8 mouse cellular contexts compared by ENCODE assay signal in genomic region chr19:8803204-8803780, GRCm38 (mm10). TPM values are rescaled to one million over a fixed set of nuclear protein-coding genes. Genes with fewer than 3 reads are reported as not detected.
DNase-seq lines count a peak whose midpoint lies in the region; ATAC-seq and TF ChIP-seq lines count a peak whose summit lies in the region.

No protein-coding gene starts in this region.

- peak overlapping the region; percentile 88 for H3K4me2 ChIP-seq in heart, embryonic 11.5 days
- peak overlapping the region; percentile 45; the same call in 1 of the 2 replicates for H3K4me2 ChIP-seq in hindbrain, embryonic 11.5 days (replicated peaks; ENCODE audit: low read depth, low read length)

- no peak overlapping the region for H3K9ac ChIP-seq in heart, embryonic 11.5 days (ENCODE audit: low read depth, low read length)
- no peak overlapping the region for H3K9ac ChIP-seq in hindbrain, embryonic 11.5 days (ENCODE audit: low read depth, low read length)

- H3K4me1 ChIP-seq in heart, embryonic 11.5 days (ENCODE audit: control insufficient read depth, insufficient read depth, low read length): peaks cover 3% of the 10 kb centered on the region; the same call in 1 of the 2 replicates
- peaks cover 62% of the 10 kb centered on the region for H3K4me1 ChIP-seq in E14TG2a.4 (replicated peaks; ENCODE audit: low read depth, low read length)
- H3K4me1 ChIP-seq in hindbrain, embryonic 11.5 days (replicated peaks; ENCODE audit: control insufficient read depth, insufficient read depth, low read length): no peaks in the 10 kb centered on the region
- peaks cover 22% of the 10 kb centered on the region for H3K4me1 ChIP-seq in midbrain, embryonic 10.5 days

- H3K9me3 ChIP-seq in heart, embryonic 11.5 days (replicated peaks; ENCODE audit: control insufficient read depth, low read length): no peaks in the 10 kb centered on the region
- no peaks in the 10 kb centered on the region for H3K9me3 ChIP-seq in E14TG2a.4 (ENCODE audit: low read length)
- no peaks in the 10 kb centered on the region for H3K9me3 ChIP-seq in hindbrain, embryonic 11.5 days (ENCODE audit: control insufficient read depth, low read length)
- H3K9me3 ChIP-seq in midbrain, embryonic 10.5 days (replicated peaks): no peaks in the 10 kb centered on the region

- peaks cover 4% of the 10 kb centered on the region for H3K36me3 ChIP-seq in heart, embryonic 11.5 days (ENCODE audit: control insufficient read depth, insufficient read depth, low read length)
- H3K36me3 ChIP-seq in E14TG2a.4 (ENCODE audit: insufficient read depth, low read length): peaks cover 51% of the 10 kb centered on the region
- no peaks in the 10 kb centered on the region for H3K36me3 ChIP-seq in hindbrain, embryonic 11.5 days (ENCODE audit: control insufficient read depth, insufficient read depth, low read length)
- H3K36me3 ChIP-seq in midbrain, embryonic 10.5 days: peaks cover 51% of the 10 kb centered on the region

- no peaks in the 10 kb centered on the region for H3K27me3 ChIP-seq in heart, embryonic 11.5 days (ENCODE audit: control insufficient read depth, insufficient read depth, low read length)
- H3K27me3 ChIP-seq in E14TG2a.4 (ENCODE audit: insufficient read depth, low read length): no peaks in the 10 kb centered on the region
- no peaks in the 10 kb centered on the region for H3K27me3 ChIP-seq in hindbrain, embryonic 11.5 days (ENCODE audit: control insufficient read depth, insufficient read depth, low read length)
- no peaks in the 10 kb centered on the region for H3K27me3 ChIP-seq in midbrain, embryonic 10.5 days (ENCODE audit: low read depth, poor library complexity, severe bottlenecking)

- TF ChIP-seq CTCF in E14TG2a.4 (conservative IDR thresholded peaks at IDR 0.05; ENCODE audit: low read length): no peak

- no peak for ATAC-seq in heart, embryonic 11.5 days (replicated peaks; ENCODE audit: insufficient number of reproducible peaks, low FRiP score, low TSS enrichment)
- no peak for ATAC-seq in hindbrain, embryonic 11.5 days (ENCODE audit: low FRiP score)

- intact Hi-C loops in heart, postnatal 36 days (cut with DNase I): loop anchor here (2.0 kb wide), 1 partner anchor 14 kb away; no protein-coding TSS in a partner anchor

- no peak for DNase-seq in heart, postnatal 36 days
- DNase-seq in hindbrain, embryonic 11.5 days (ENCODE audit: low spot score): no peak
- no peak for DNase-seq in midbrain, embryonic 10.5 days (ENCODE audit: low spot score)
- no peak for DNase-seq in layer of hippocampus, postnatal 14 days (ENCODE audit: low spot score in 2 of 2)
- DNase-seq in spleen, postnatal 4 days (ENCODE audit: low spot score in 2 of 2): no peak
- DNase-seq in layer of hippocampus, adult 18-20 months (ENCODE audit: low spot score in 2 of 2): no peak

- 91% methylated on average over 9 of the region's 9 CpGs for WGBS in heart, embryonic 11.5 days (ENCODE audit: insufficient replicate concordance)
- WGBS in hindbrain, embryonic 11.5 days: 94% methylated on average over 9 of the region's 9 CpGs
- WGBS in midbrain, embryonic 10.5 days: 92% methylated on average over 9 of the region's 9 CpGs

- H3K4me3 ChIP-seq in heart, embryonic 11.5 days (ENCODE audit: low read depth, low read length): peak overlapping the region; percentile 63
- H3K4me3 ChIP-seq in E14TG2a.4 (replicated peaks; ENCODE audit: low read length): peak overlapping the region; percentile 92
- no peak overlapping the region for H3K4me3 ChIP-seq in hindbrain, embryonic 11.5 days (ENCODE audit: low read depth, low read length)
- peak overlapping the region; percentile 71 for H3K4me3 ChIP-seq in midbrain, embryonic 10.5 days

- 0 out of 2 replicates have a peak overlapping the region, but pooled peaks have one; percentile 82 for H3K27ac ChIP-seq in heart, embryonic 11.5 days (ENCODE audit: low read depth, low read length)
- no peak overlapping the region for H3K27ac ChIP-seq in hindbrain, embryonic 11.5 days (ENCODE audit: low read depth, low read length)
- H3K27ac ChIP-seq in midbrain, embryonic 10.5 days (replicated peaks): peak overlapping the region; percentile 91

RNA-seq across cellular contexts. Expression of gene Zbtb3, which starts 0.9 kb away (rescaled TPM):
- 3.9 and 5.2 TPM in 2 replicates for polyA plus RNA-seq in heart, embryonic 11.5 days (2014; fragmentation: Nextera tagmentation; extraction: Ambion mirVana)
- 1 to 10 TPM; 1.3 to 1.7 TPM for total RNA-seq in heart, postnatal 36 days (2021)
- 5.7 and 7.5 TPM in 2 replicates for polyA plus RNA-seq in hindbrain, embryonic 11.5 days (2014; fragmentation: Nextera tagmentation; extraction: Ambion mirVana)
- polyA plus RNA-seq in midbrain, embryonic 10.5 days (2016; fragmentation: Nextera tagmentation; extraction: Ambion mirVana): 7.5 and 7.8 TPM in 2 replicates
- total RNA-seq in layer of hippocampus, postnatal 14 days (2021): 1 to 10 TPM; 4.3 TPM
- total RNA-seq in layer of hippocampus, adult 18-20 months (2021): 1 to 10 TPM; 6.7 to 7.0 TPM

RNA-seq across cellular contexts. Expression of gene Polr2g, which starts 4.9 kb away (rescaled TPM):
- polyA plus RNA-seq in heart, embryonic 11.5 days (2014; fragmentation: Nextera tagmentation; extraction: Ambion mirVana): 138 and 155 TPM in 2 replicates
- 10 to 100 TPM; 52.3 to 59.2 TPM for total RNA-seq in heart, postnatal 36 days (2021)
- polyA plus RNA-seq in hindbrain, embryonic 11.5 days (2014; fragmentation: Nextera tagmentation; extraction: Ambion mirVana): 184 and 194 TPM in 2 replicates
- 169 and 176 TPM in 2 replicates for polyA plus RNA-seq in midbrain, embryonic 10.5 days (2016; fragmentation: Nextera tagmentation; extraction: Ambion mirVana)
- total RNA-seq in layer of hippocampus, postnatal 14 days (2021): 100 to 1,000 TPM; 119 TPM
- total RNA-seq in layer of hippocampus, adult 18-20 months (2021): 100 to 1,000 TPM; 106 to 111 TPM

RNA-seq across cellular contexts. Expression of gene Ttc9c, which starts 15.8 kb away (rescaled TPM):
- 32.3 and 34.0 TPM in 2 replicates for polyA plus RNA-seq in heart, embryonic 11.5 days (2014; fragmentation: Nextera tagmentation; extraction: Ambion mirVana)
- total RNA-seq in heart, postnatal 36 days (2021): 10 to 100 TPM; 11.6 to 14.7 TPM
- polyA plus RNA-seq in hindbrain, embryonic 11.5 days (2014; fragmentation: Nextera tagmentation; extraction: Ambion mirVana): 47.0 and 53.1 TPM in 2 replicates
- 69.0 and 74.5 TPM in 2 replicates for polyA plus RNA-seq in midbrain, embryonic 10.5 days (2016; fragmentation: Nextera tagmentation; extraction: Ambion mirVana)
- total RNA-seq in layer of hippocampus, postnatal 14 days (2021): 10 to 100 TPM; 29.8 to 32.1 TPM
- total RNA-seq in layer of hippocampus, adult 18-20 months (2021): 10 to 100 TPM; 39.9 to 41.1 TPM

RNA-seq across cellular contexts. Expression of gene Hnrnpul2, which starts 16.5 kb away (rescaled TPM):
- polyA plus RNA-seq in heart, embryonic 11.5 days (2014; fragmentation: Nextera tagmentation; extraction: Ambion mirVana): 4.6 and 6.1 TPM in 2 replicates
- total RNA-seq in heart, postnatal 36 days (2021): 10 to 100 TPM; 44.6 to 49.8 TPM
- 7.0 and 10.1 TPM in 2 replicates for polyA plus RNA-seq in hindbrain, embryonic 11.5 days (2014; fragmentation: Nextera tagmentation; extraction: Ambion mirVana)
- 4.3 and 4.4 TPM in 2 replicates for polyA plus RNA-seq in midbrain, embryonic 10.5 days (2016; fragmentation: Nextera tagmentation; extraction: Ambion mirVana)
- total RNA-seq in layer of hippocampus, postnatal 14 days (2021): 100 to 1,000 TPM in 1 of 2 experiments, 10 to 100 TPM in 1; 99.4 to 103 TPM
- total RNA-seq in layer of hippocampus, adult 18-20 months (2021): 100 to 1,000 TPM; 120 to 125 TPM

RNA-seq across cellular contexts. Expression of gene Taf6l, which starts 17.1 kb away (rescaled TPM):
- polyA plus RNA-seq in heart, embryonic 11.5 days (2014; fragmentation: Nextera tagmentation; extraction: Ambion mirVana): 12.8 and 14.3 TPM in 2 replicates
- 1 to 10 TPM; 5.6 to 7.9 TPM for total RNA-seq in heart, postnatal 36 days (2021)
- polyA plus RNA-seq in hindbrain, embryonic 11.5 days (2014; fragmentation: Nextera tagmentation; extraction: Ambion mirVana): 15.4 and 17.1 TPM in 2 replicates
- 47.5 and 47.6 TPM in 2 replicates for polyA plus RNA-seq in midbrain, embryonic 10.5 days (2016; fragmentation: Nextera tagmentation; extraction: Ambion mirVana)
- 10 to 100 TPM; 14.1 to 15.0 TPM for total RNA-seq in layer of hippocampus, postnatal 14 days (2021)
- 10 to 100 TPM; 12.8 to 13.8 TPM for total RNA-seq in layer of hippocampus, adult 18-20 months (2021)
